In genomic region chr11:52370538-52370937, GRCm38 (mm10) we compare ENCODE assay signal across 8 mouse cellular contexts. TPM values are rescaled to one million over a fixed set of nuclear protein-coding genes. Genes with fewer than 3 reads are reported as not detected.
DNase-seq lines count a peak whose midpoint lies in the region; ATAC-seq lines count a peak whose summit lies in the region.

No protein-coding gene starts in this region.

- no peak overlapping the region for H3K9ac ChIP-seq in forebrain, embryonic 12.5 days
- H3K9ac ChIP-seq in forebrain, embryonic 11.5 days (ENCODE audit: low read length): no peak overlapping the region
- peak overlapping the region; percentile 47; the same call in 1 of the 2 replicates for H3K9ac ChIP-seq in heart, embryonic 13.5 days

- peak overlapping the region; percentile 56; the same call in 1 of the 2 replicates for H3K27ac ChIP-seq in forebrain, embryonic 12.5 days
- no peak overlapping the region for H3K27ac ChIP-seq in forebrain, embryonic 11.5 days (ENCODE audit: low read depth, low read length)
- H3K27ac ChIP-seq in heart, embryonic 13.5 days (replicated peaks): peak overlapping the region; percentile 89

- 36% methylated on average over 2 of the region's 2 CpGs for WGBS in forebrain, embryonic 12.5 days
- WGBS in forebrain, embryonic 11.5 days: 61% methylated on average over 2 of the region's 2 CpGs
- 18% methylated on average over 2 of the region's 2 CpGs for WGBS in heart, embryonic 13.5 days

- H3K9me3 ChIP-seq in forebrain, embryonic 12.5 days: no peaks in the 10 kb centered on the region
- no peaks in the 10 kb centered on the region for H3K9me3 ChIP-seq in forebrain, embryonic 11.5 days (ENCODE audit: control insufficient read depth, low read length)
- H3K9me3 ChIP-seq in heart, embryonic 13.5 days: no peaks in the 10 kb centered on the region

- no peaks in the 10 kb centered on the region for H3K27me3 ChIP-seq in forebrain, embryonic 12.5 days
- H3K27me3 ChIP-seq in forebrain, embryonic 11.5 days (ENCODE audit: control insufficient read depth, insufficient read depth, low read length): no peaks in the 10 kb centered on the region
- no peaks in the 10 kb centered on the region for H3K27me3 ChIP-seq in heart, embryonic 13.5 days (replicated peaks)

- peaks cover 13% of the 10 kb centered on the region for H3K36me3 ChIP-seq in forebrain, embryonic 12.5 days (replicated peaks)
- H3K36me3 ChIP-seq in forebrain, embryonic 11.5 days (ENCODE audit: control insufficient read depth, insufficient read depth, low read length): peaks cover 3% of the 10 kb centered on the region; the same call in 1 of the 2 replicates
- H3K36me3 ChIP-seq in heart, embryonic 13.5 days: peaks cover 27% of the 10 kb centered on the region

- peaks cover 12% of the 10 kb centered on the region; the same call in 1 of the 2 replicates for H3K4me1 ChIP-seq in forebrain, embryonic 12.5 days
- no peaks in the 10 kb centered on the region for H3K4me1 ChIP-seq in forebrain, embryonic 11.5 days (replicated peaks; ENCODE audit: control insufficient read depth, insufficient read depth, low read length)
- H3K4me1 ChIP-seq in heart, embryonic 13.5 days: peaks cover 69% of the 10 kb centered on the region

- no peak overlapping the region for H3K4me2 ChIP-seq in forebrain, embryonic 12.5 days
- no peak overlapping the region for H3K4me2 ChIP-seq in forebrain, embryonic 11.5 days (ENCODE audit: low read depth, low read length, severe bottlenecking)
- H3K4me2 ChIP-seq in heart, embryonic 13.5 days: peak overlapping the region; percentile 31

- intact Hi-C loops in left cerebral cortex, postnatal 25 days (cut with DNase I): no loop called here

- ATAC-seq in forebrain, embryonic 12.5 days (ENCODE audit: low FRiP score): no peak
- no peak for ATAC-seq in forebrain, embryonic 11.5 days (replicated peaks; ENCODE audit: low FRiP score)
- ATAC-seq in heart, embryonic 13.5 days (ENCODE audit: extremely low read depth, insufficient number of reproducible peaks, low FRiP score, low TSS enrichment): no peak; the same call in 1 of the 2 replicates

- DNase-seq in forebrain, embryonic 11.5 days (ENCODE audit: low spot score): no peak
- peak; percentile 25 for DNase-seq in ovary, postnatal 14 days (ENCODE audit: low spot score)
- DNase-seq in ovary, postnatal 10 days (ENCODE audit: low spot score): no peak
- DNase-seq in left cerebral cortex, postnatal 25 days (ENCODE audit: low spot score in 2 of 2): peak; percentile 37 to 66
- DNase-seq in thymus, postnatal 14 days: no peak
- DNase-seq in layer of hippocampus, adult 8-10 months (ENCODE audit: low spot score in 2 of 2): no peak

- no peak overlapping the region for H3K4me3 ChIP-seq in forebrain, embryonic 12.5 days (replicated peaks)
- H3K4me3 ChIP-seq in forebrain, embryonic 11.5 days (ENCODE audit: low read depth, low read length): no peak overlapping the region
- H3K4me3 ChIP-seq in heart, embryonic 13.5 days: no peak overlapping the region

RNA-seq across cellular contexts. Expression of gene Vdac1, which starts 9.9 kb away (rescaled TPM):
- 206 and 214 TPM in 2 replicates for polyA plus RNA-seq in forebrain, embryonic 12.5 days (2016; fragmentation: Nextera tagmentation; extraction: Ambion mirVana)
- 198 and 207 TPM in 2 replicates for polyA plus RNA-seq in forebrain, embryonic 11.5 days (2014; fragmentation: Nextera tagmentation; extraction: Ambion mirVana)
- 414 and 452 TPM in 2 replicates for polyA plus RNA-seq in heart, embryonic 13.5 days (2015; fragmentation: Nextera tagmentation; extraction: Ambion mirVana)
- total RNA-seq in left cerebral cortex, postnatal 25 days (2021): 100 to 1,000 TPM; 544 to 569 TPM
- total RNA-seq in layer of hippocampus, adult 8-10 months (2022): 100 to 1,000 TPM; 508 to 527 (median 523) TPM

RNA-seq across cellular contexts. Expression of gene 9530068E07Rik, which starts 25.7 kb away (rescaled TPM):
- 147 and 148 TPM in 2 replicates for polyA plus RNA-seq in forebrain, embryonic 12.5 days (2016; fragmentation: Nextera tagmentation; extraction: Ambion mirVana)
- 162 and 169 TPM in 2 replicates for polyA plus RNA-seq in forebrain, embryonic 11.5 days (2014; fragmentation: Nextera tagmentation; extraction: Ambion mirVana)
- 193 and 201 TPM in 2 replicates for polyA plus RNA-seq in heart, embryonic 13.5 days (2015; fragmentation: Nextera tagmentation; extraction: Ambion mirVana)
- 10 to 100 TPM; 66.9 to 68.5 TPM for total RNA-seq in left cerebral cortex, postnatal 25 days (2021)
- total RNA-seq in layer of hippocampus, adult 8-10 months (2022): 10 to 100 TPM; 58.9 to 64.5 (median 63.9) TPM

Comparison
In these comparisons a context has a peak if more than half of its experiments do, and no peak if none do; other contexts are left out.
1. DNase-seq: peak in ovary, postnatal 14 days (single experiment) and left cerebral cortex, postnatal 25 days (2 of 2); none in forebrain, embryonic 11.5 days (single experiment), ovary, postnatal 10 days (single experiment), thymus, postnatal 14 days (single experiment) and layer of hippocampus, adult 8-10 months (0 of 2).